Mouse (Mus musculus) hindbrain, embryonic 13.5 days (tissue): ENCODE data around the gene Lrrc63. TPM values are rescaled to one million over a fixed set of nuclear protein-coding genes. Genes with fewer than 3 reads are reported as not detected.

ENCODE experiments used
- ATAC-seq: fragments of 200-750 bp; cut with Nextera tagmentation; 2 replicates; pipeline ENCODE4 v1.8.0; 2017; ENCODE audit warnings: moderate TSS enrichment; ENCODE audit not compliant: low FRiP score
- H3K27ac ChIP-seq: fragments of 300-500 bp; sonication (generic); 2 replicates; pipeline ENCODE4 v1.5.1; 2015; ENCODE audit warnings: inconsistent platforms, mild to moderate bottlenecking, moderate library complexity
- H3K27me3 ChIP-seq: fragments of 300-500 bp; sonication (generic); 2 replicates; pipeline ENCODE4 v1.6.1; 2015; ENCODE audit warnings: mild to moderate bottlenecking, inconsistent platforms
- H3K36me3 ChIP-seq: fragments of 300-500 bp; sonication (generic); 2 replicates; pipeline ENCODE4 v1.6.1; 2015; ENCODE audit warnings: mild to moderate bottlenecking, inconsistent platforms
- H3K4me1 ChIP-seq: fragments of 300-500 bp; sonication (generic); replicated peaks from 2 replicates; pipeline ENCODE4 v1.6.1; 2015; ENCODE audit warnings: inconsistent platforms
- H3K4me2 ChIP-seq: fragments of 300-500 bp; sonication (generic); 2 replicates; pipeline ENCODE4 v1.6.1; 2015; ENCODE audit warnings: inconsistent platforms, mild to moderate bottlenecking, moderate library complexity
- H3K4me3 ChIP-seq: fragments of 300-500 bp; sonication (generic); 2 replicates; pipeline ENCODE4 v1.5.1; 2015; ENCODE audit warnings: mild to moderate bottlenecking, inconsistent platforms
- H3K9ac ChIP-seq: fragments of 300-500 bp; sonication (generic); 2 replicates; pipeline ENCODE4 v1.6.1; 2015; ENCODE audit warnings: mild to moderate bottlenecking, inconsistent platforms
- H3K9me3 ChIP-seq: fragments of 300-500 bp; sonication (generic); 2 replicates; pipeline ENCODE4 v1.6.1; 2016; ENCODE audit warnings: inconsistent platforms
- WGBS: fragments of 180-500 bp; shearing (Covaris S2); methylation state at CpG from one replicate; pipeline ENCODE4 v1.1.7; 2015; 5-methylcytosine and 5-hydroxymethylcytosine counted together
- polyA plus RNA-seq: library from polyadenylated mRNA; unstranded; fragments of >200 nt; fragmentation: Nextera tagmentation; extraction: Ambion mirVana; gene quantifications from 2 replicates; pipeline ENCODE4 v1.2.1, GENCODE M21; 2015

The Lrrc63 gene
- polyA plus RNA-seq: 0.08 and 0.14 TPM in 2 replicates

GRCm38 (mm10) chr14:75130501-75131318, at the start of gene Lrrc63, which contains the start of gene Lcp1:
Lrrc63 (minus strand) TSS chr14:75130881.
Lcp1 (plus strand) TSS chr14:75131101.
- Histone ChIP-seq H3K36me3 (no peaks in the 10 kb centered on the region), H3K4me2 (peak within 1 kb of the TSS; percentile 81), H3K9me3 (no peaks in the 10 kb centered on the region), H3K27ac (peak within 1 kb of the TSS; percentile 74), H3K27me3 (0 out of 2 replicates have a peak, but pooled peaks cover 8% of the 10 kb centered on the region), H3K9ac (peak within 1 kb of the TSS; percentile 74), H3K4me3 (peak within 1 kb of the TSS; percentile 64), H3K4me1 (peaks cover 11% of the 10 kb centered on the region; the same call in 1 of the 2 replicates)
- ATAC-seq: peak; percentile 92
- under 1% methylated on average over 40 of the region's 42 CpGs for WGBS

- no peaks in the 10 kb centered on the region for H3K9me3 ChIP-seq
- H3K36me3 ChIP-seq: no peaks in the 10 kb centered on the region
- H3K27me3 ChIP-seq: no peaks in the 10 kb centered on the region
- 87% methylated on average over 20 of the region's 20 CpGs for WGBS
- no peak overlapping the region for H3K4me3 ChIP-seq
- no peak overlapping the region for H3K27ac ChIP-seq
- no peak for ATAC-seq
- H3K9ac ChIP-seq: no peak overlapping the region
- no peaks in the 10 kb centered on the region for H3K4me1 ChIP-seq
- H3K4me2 ChIP-seq: no peak overlapping the region
These were observed 48.7 kb upstream of the Lrrc63 start for GRCm38 (mm10) chr14:75179255-75179963.

GRCm38 (mm10) chr14:75178801-75179211, 48.1 kb upstream of the Lrrc63 start:
- no peak overlapping the region for H3K27ac ChIP-seq
- WGBS: 85% methylated on average over 10 of the region's 10 CpGs

GRCm38 (mm10) chr14:75178384-75178793, 47.7 kb upstream of the Lrrc63 start:
- H3K4me3 ChIP-seq: no peak overlapping the region
- no peaks in the 10 kb centered on the region for H3K4me1 ChIP-seq
- no peaks in the 10 kb centered on the region for H3K36me3 ChIP-seq
- 87% methylated on average over 14 of the region's 14 CpGs for WGBS
- H3K27ac ChIP-seq: no peak overlapping the region
- no peak overlapping the region for H3K4me2 ChIP-seq
- H3K9me3 ChIP-seq: no peaks in the 10 kb centered on the region
- H3K9ac ChIP-seq: no peak overlapping the region
- ATAC-seq: no peak
- H3K27me3 ChIP-seq: no peaks in the 10 kb centered on the region

More at GRCm38 (mm10) chr14:75178801-75179211, 48.1 kb upstream of the Lrrc63 start:
- H3K27me3 ChIP-seq: no peaks in the 10 kb centered on the region
- ATAC-seq: no peak
- no peak overlapping the region for H3K9ac ChIP-seq
- H3K4me1 ChIP-seq: no peaks in the 10 kb centered on the region
- H3K9me3 ChIP-seq: no peaks in the 10 kb centered on the region
- no peaks in the 10 kb centered on the region for H3K36me3 ChIP-seq
- H3K4me3 ChIP-seq: no peak overlapping the region
- no peak overlapping the region for H3K4me2 ChIP-seq

- H3K4me3 ChIP-seq: no peak overlapping the region
- no peaks in the 10 kb centered on the region for H3K36me3 ChIP-seq
- H3K9ac ChIP-seq: no peak overlapping the region
- no peak overlapping the region for H3K4me2 ChIP-seq
- no peaks in the 10 kb centered on the region for H3K4me1 ChIP-seq
- H3K27me3 ChIP-seq: no peaks in the 10 kb centered on the region
- no peaks in the 10 kb centered on the region for H3K9me3 ChIP-seq
- H3K27ac ChIP-seq: no peak overlapping the region
- no peak for ATAC-seq
- 72% methylated on average over 3 of the region's 3 CpGs for WGBS
These were observed 46.7 kb upstream of the Lrrc63 start for GRCm38 (mm10) chr14:75177400-75177799.

GRCm38 (mm10) chr14:75176425-75177045, 45.9 kb upstream of the Lrrc63 start:
- Histone ChIP-seq H3K4me1 (no peaks in the 10 kb centered on the region), H3K4me2 (no peak overlapping the region), H3K36me3 (no peaks in the 10 kb centered on the region), H3K4me3 (no peak overlapping the region), H3K9me3 (no peaks in the 10 kb centered on the region), H3K9ac (no peak overlapping the region), H3K27me3 (no peaks in the 10 kb centered on the region), H3K27ac (no peak overlapping the region)
- 73% methylated on average over 4 of the region's 4 CpGs for WGBS
- no peak for ATAC-seq

GRCm38 (mm10) chr14:75175781-75176180, 45.1 kb upstream of the Lrrc63 start:
- no peak overlapping the region for H3K4me2 ChIP-seq
- no peak overlapping the region for H3K9ac ChIP-seq
- no peaks in the 10 kb centered on the region for H3K27me3 ChIP-seq
- no peaks in the 10 kb centered on the region for H3K9me3 ChIP-seq
- H3K36me3 ChIP-seq: no peaks in the 10 kb centered on the region
- 87% methylated on average over 7 of the region's 7 CpGs for WGBS
- H3K4me1 ChIP-seq: no peaks in the 10 kb centered on the region
- no peak overlapping the region for H3K27ac ChIP-seq
- no peak for ATAC-seq
- H3K4me3 ChIP-seq: no peak overlapping the region

GRCm38 (mm10) chr14:75174731-75175555, 44.3 kb upstream of the Lrrc63 start:
- H3K9ac ChIP-seq: no peak overlapping the region
- 83% methylated on average over 9 of the region's 9 CpGs for WGBS
- no peak overlapping the region for H3K4me3 ChIP-seq
- no peaks in the 10 kb centered on the region for H3K27me3 ChIP-seq
- no peaks in the 10 kb centered on the region for H3K36me3 ChIP-seq
- H3K27ac ChIP-seq: no peak overlapping the region
- no peak for ATAC-seq
- no peaks in the 10 kb centered on the region for H3K4me1 ChIP-seq
- H3K4me2 ChIP-seq: no peak overlapping the region
- H3K9me3 ChIP-seq: no peaks in the 10 kb centered on the region

GRCm38 (mm10) chr14:75174296-75174695, 43.6 kb upstream of the Lrrc63 start:
- Histone ChIP-seq H3K9ac (no peak overlapping the region), H3K9me3 (no peaks in the 10 kb centered on the region), H3K27ac (no peak overlapping the region), H3K27me3 (no peaks in the 10 kb centered on the region), H3K36me3 (no peaks in the 10 kb centered on the region), H3K4me1 (no peaks in the 10 kb centered on the region), H3K4me3 (no peak overlapping the region), H3K4me2 (no peak overlapping the region)
- ATAC-seq: no peak
- 89% methylated on average over 8 of the region's 8 CpGs for WGBS

GRCm38 (mm10) chr14:75170546-75170945, 39.9 kb upstream of the Lrrc63 start:
- ATAC-seq: no peak
- no peak overlapping the region for H3K27ac ChIP-seq
- no peaks in the 10 kb centered on the region for H3K36me3 ChIP-seq
- H3K4me3 ChIP-seq: no peak overlapping the region
- H3K9me3 ChIP-seq: no peaks in the 10 kb centered on the region
- 88% methylated on average over 1 of the region's 1 CpGs for WGBS
- H3K4me2 ChIP-seq: no peak overlapping the region
- no peak overlapping the region for H3K9ac ChIP-seq
- no peaks in the 10 kb centered on the region for H3K4me1 ChIP-seq
- H3K27me3 ChIP-seq: no peaks in the 10 kb centered on the region

- WGBS: 94% methylated on average over 3 of the region's 3 CpGs
- ATAC-seq: no peak
- H3K4me3 ChIP-seq: no peak overlapping the region
These were observed 37.8 kb upstream of the Lrrc63 start for GRCm38 (mm10) chr14:75168501-75168900.

More at GRCm38 (mm10) chr14:75168501-75168900, 37.8 kb upstream of the Lrrc63 start:
- Histone ChIP-seq H3K27me3 (no peaks in the 10 kb centered on the region), H3K27ac (no peak overlapping the region), H3K9me3 (no peaks in the 10 kb centered on the region), H3K4me1 (no peaks in the 10 kb centered on the region), H3K4me2 (no peak overlapping the region), H3K36me3 (no peaks in the 10 kb centered on the region), H3K9ac (no peak overlapping the region)
